Mouse (Mus musculus) thymus, postnatal 0 days (tissue): ENCODE data around the gene Acot3. TPM values are rescaled to one million over a fixed set of nuclear protein-coding genes. Genes with fewer than 3 reads are reported as not detected.

Experiments
- DNase-seq: peaks from one replicate; pipeline ENCODE4 v3.0.0-alpha.2; 2015; ENCODE audit warnings: low spot score
- polyA plus RNA-seq: library from polyadenylated mRNA; unstranded; fragments of >200 nt; fragmentation: Nextera tagmentation; extraction: Ambion mirVana; gene quantifications from 2 replicates; pipeline ENCODE4 v1.2.1, GENCODE M21; 2015

The Acot3 gene
- polyA plus RNA-seq, 1 experiment from 2014 or later: not detected

- peak; percentile 48 for DNase-seq
Observed at GRCm38 (mm10) chr12:84100604-84101492, 48.9 kb downstream of the Acot3 start, which contains the start of gene Acot6. Gene Acot6 (plus strand): TSS chr12:84100654.

- DNase-seq: no peak
Observed at GRCm38 (mm10) chr12:84101493-84101845, 49.5 kb downstream of the Acot3 start.

GRCm38 (mm10) chr12:84107012-84107411 is 55.1 kb downstream of the Acot3 start:
- no peak for DNase-seq

- DNase-seq: no peak
Observed at GRCm38 (mm10) chr12:84107692-84108091, 55.7 kb downstream of the Acot3 start.

GRCm38 (mm10) chr12:84109924-84110323 is 58.0 kb downstream of the Acot3 start:
- no peak for DNase-seq

Other genes with a start within 250 kb of the Acot3 start
- 13.6 and 14.9 TPM in 2 replicates for gene Numb, start 130.2 kb upstream of the Acot3 start, polyA plus RNA-seq
- gene Riox1, start 101.5 kb upstream of the Acot3 start, polyA plus RNA-seq: 16.3 and 21.3 TPM in 2 replicates
- 0.04 TPM in 1 of 2 replicates, not detected in the other for gene Heatr4, start 67.3 kb upstream of the Acot3 start, polyA plus RNA-seq
- gene Acot2, start 64.3 kb upstream of the Acot3 start, polyA plus RNA-seq: 14.0 and 21.8 TPM in 2 replicates
- gene Acot1, start 42.7 kb upstream of the Acot3 start, polyA plus RNA-seq: 15.5 and 19.3 TPM in 2 replicates
- gene Acot4, start 13.8 kb upstream of the Acot3 start, polyA plus RNA-seq: 0.14 and 0.36 TPM in 2 replicates
- not detected in 2 replicates for gene Gm49366, start 13.2 kb upstream of the Acot3 start, polyA plus RNA-seq
- gene Acot5, start 17.2 kb downstream of the Acot3 start, polyA plus RNA-seq: 1.8 and 1.9 TPM in 2 replicates
- 0.62 and 0.95 TPM in 2 replicates for gene Acot6, start 48.5 kb downstream of the Acot3 start, polyA plus RNA-seq
- gene Dnal1, start 62.2 kb downstream of the Acot3 start, polyA plus RNA-seq: 1.6 and 2.1 TPM in 2 replicates
- gene Pnma1, start 96.3 kb downstream of the Acot3 start, polyA plus RNA-seq: 0.18 and 0.22 TPM in 2 replicates
- 5.1 and 6.3 TPM in 2 replicates for gene Elmsan1, start 166.7 kb downstream of the Acot3 start, polyA plus RNA-seq
- 34.7 and 35.7 TPM in 2 replicates for gene Ptgr2, start 233.1 kb downstream of the Acot3 start, polyA plus RNA-seq